Comparison of ENCODE assay signal across 8 mouse cellular contexts in genomic region chrX:74249615-74250014, GRCm38 (mm10). TPM values are rescaled to one million over a fixed set of nuclear protein-coding genes. Genes with fewer than 3 reads are reported as not detected.
DNase-seq lines count a peak whose midpoint lies in the region; ATAC-seq lines count a peak whose summit lies in the region.

TSS of gene Flna (minus strand) at chrX:74249820.

- peak within 1 kb of the TSS; percentile 70 for H3K9ac ChIP-seq in intestine, embryonic 16.5 days (ENCODE audit: low read depth, low read length)

- no peaks in the 10 kb centered on the region for H3K27me3 ChIP-seq in embryonic facial prominence, embryonic 10.5 days (replicated peaks; ENCODE audit: low read depth, poor library complexity, severe bottlenecking)
- H3K27me3 ChIP-seq in intestine, embryonic 16.5 days (replicated peaks; ENCODE audit: control insufficient read depth, insufficient read depth, low read length), result no peaks in the 10 kb centered on the region
- peaks cover 26% of the 10 kb centered on the region for H3K27me3 ChIP-seq in limb, embryonic 10.5 days (ENCODE audit: low read depth, poor library complexity, severe bottlenecking)
- H3K27me3 ChIP-seq in midbrain, embryonic 10.5 days (ENCODE audit: low read depth, poor library complexity, severe bottlenecking), result no peaks in the 10 kb centered on the region

- WGBS in embryonic facial prominence, embryonic 10.5 days, result 22% methylated on average over 38 of the region's 38 CpGs
- 20% methylated on average over 38 of the region's 38 CpGs for WGBS in intestine, embryonic 16.5 days
- WGBS in limb, embryonic 10.5 days, result 7% methylated on average over 38 of the region's 38 CpGs
- 14% methylated on average over 38 of the region's 38 CpGs for WGBS in midbrain, embryonic 10.5 days

- peak; percentile 59 for DNase-seq in layer of hippocampus, adult 11-12 months (ENCODE audit: low spot score)
- no peak for DNase-seq in layer of hippocampus, adult 9-10 months (ENCODE audit: low spot score)
- peak; percentile 73 for DNase-seq in embryonic facial prominence, embryonic 10.5 days (ENCODE audit: low spot score)
- DNase-seq in limb, embryonic 10.5 days (ENCODE audit: low spot score), result peak; percentile 70
- peak; percentile 55 for DNase-seq in midbrain, embryonic 10.5 days (ENCODE audit: low spot score)
- peak; percentile 29 for DNase-seq in spleen, adult 12 weeks (ENCODE audit: low spot score)

- peaks cover 10% of the 10 kb centered on the region for H3K4me1 ChIP-seq in embryonic facial prominence, embryonic 10.5 days
- H3K4me1 ChIP-seq in intestine, embryonic 16.5 days (ENCODE audit: control insufficient read depth, insufficient read depth, low read length), result peaks cover 3% of the 10 kb centered on the region; the same call in 1 of the 2 replicates
- H3K4me1 ChIP-seq in limb, embryonic 10.5 days, result peaks cover 8% of the 10 kb centered on the region
- H3K4me1 ChIP-seq in midbrain, embryonic 10.5 days, result peaks cover 8% of the 10 kb centered on the region; the same call in 1 of the 2 replicates

- no peak for ATAC-seq in granulocyte monocyte progenitor cell, adult 5-6 weeks (replicated peaks; ENCODE audit: poor library complexity, severe bottlenecking)
- ATAC-seq in intestine, embryonic 16.5 days, result no peak

- peak within 1 kb of the TSS; percentile 61 for H3K4me3 ChIP-seq in embryonic facial prominence, embryonic 10.5 days
- H3K4me3 ChIP-seq in intestine, embryonic 16.5 days (ENCODE audit: low read length), result peak within 1 kb of the TSS; percentile 48
- H3K4me3 ChIP-seq in limb, embryonic 10.5 days, result peak within 1 kb of the TSS; percentile 58
- peak within 1 kb of the TSS; percentile 59 for H3K4me3 ChIP-seq in midbrain, embryonic 10.5 days

- peak within 1 kb of the TSS; percentile 87 for H3K27ac ChIP-seq in embryonic facial prominence, embryonic 10.5 days (replicated peaks)
- H3K27ac ChIP-seq in intestine, embryonic 16.5 days (ENCODE audit: low read length), result peak within 1 kb of the TSS; percentile 80
- peak within 1 kb of the TSS; percentile 89 for H3K27ac ChIP-seq in limb, embryonic 10.5 days
- peak within 1 kb of the TSS; percentile 85 for H3K27ac ChIP-seq in midbrain, embryonic 10.5 days (replicated peaks)

- peak within 1 kb of the TSS; percentile 65 for H3K4me2 ChIP-seq in intestine, embryonic 16.5 days (ENCODE audit: low read depth, low read length)

- H3K9me3 ChIP-seq in embryonic facial prominence, embryonic 10.5 days, result peaks cover 2% of the 10 kb centered on the region; the same call in 1 of the 2 replicates
- H3K9me3 ChIP-seq in intestine, embryonic 16.5 days (ENCODE audit: control insufficient read depth, low read length), result no peaks in the 10 kb centered on the region
- no peaks in the 10 kb centered on the region for H3K9me3 ChIP-seq in limb, embryonic 10.5 days (replicated peaks)
- H3K9me3 ChIP-seq in midbrain, embryonic 10.5 days (replicated peaks), result peaks cover 4% of the 10 kb centered on the region; the same call in 1 of the 2 replicates

- H3K36me3 ChIP-seq in embryonic facial prominence, embryonic 10.5 days (replicated peaks), result no peaks in the 10 kb centered on the region
- no peaks in the 10 kb centered on the region for H3K36me3 ChIP-seq in intestine, embryonic 16.5 days (ENCODE audit: control insufficient read depth, insufficient read depth, low read length)
- H3K36me3 ChIP-seq in limb, embryonic 10.5 days, result no peaks in the 10 kb centered on the region
- no peaks in the 10 kb centered on the region for H3K36me3 ChIP-seq in midbrain, embryonic 10.5 days

RNA-seq across cellular contexts. Expression of gene Flna, which starts in this region (rescaled TPM):
- polyA plus RNA-seq in embryonic facial prominence, embryonic 10.5 days (2016; fragmentation: Nextera tagmentation; extraction: Ambion mirVana), result 315 and 331 TPM in 2 replicates
- total RNA-seq in granulocyte monocyte progenitor cell, adult 5-6 weeks (2014; fragmentation: Nextera tagmentation), result 292 and 348 TPM in 2 replicates
- 465 and 529 TPM in 2 replicates for total RNA-seq in granulocyte monocyte progenitor cell, adult 5-6 weeks (2017)
- polyA plus RNA-seq in intestine, embryonic 16.5 days (2015; fragmentation: Nextera tagmentation; extraction: Ambion mirVana), result 240 and 269 TPM in 2 replicates
- 273 and 333 TPM in 2 replicates for polyA plus RNA-seq in limb, embryonic 10.5 days (2016; fragmentation: Nextera tagmentation; extraction: Ambion mirVana)
- 223 and 243 TPM in 2 replicates for polyA plus RNA-seq in midbrain, embryonic 10.5 days (2016; fragmentation: Nextera tagmentation; extraction: Ambion mirVana)
